Mouse (Mus musculus) erythroblast, embryonic 14.5 days (primary cell): ENCODE results near the gene Farsb.

Source experiments
- GATA1 ChIP-seq: IDR thresholded peaks from 2 replicates; pipeline ENCODE4 v1.6.1; 2012; ENCODE audit warnings: low read length, inconsistent platforms, mixed read lengths
- TAL1 ChIP-seq: IDR thresholded peaks from 3 replicates; pipeline ENCODE4 v1.6.1; 2012; ENCODE audit warnings: low read length, inconsistent platforms, mixed read lengths

- TF ChIP-seq TAL1 (no peak), GATA1 (no peak)
Measured at GRCm38 (mm10) chr1:78412668-78413067, 76.0 kb downstream of the Farsb start.
